Mouse (Mus musculus): ENCODE results near the gene Gipc2. TPM values are rescaled to one million over a fixed set of nuclear protein-coding genes. Genes with fewer than 3 reads are reported as not detected.

The Gipc2 gene
- total RNA-seq, 2 experiments from 2014 or later = 0.55 TPM; not detected in 1

- no peak for DNase-seq (ENCODE audit: low spot score)
Measured at GRCm38 (mm10) chr3:152190679-152191477, 24.8 kb upstream of the Gipc2 start.

- DNase-seq (ENCODE audit: low spot score) = no peak
Measured at GRCm38 (mm10) chr3:152189306-152189705, 23.3 kb upstream of the Gipc2 start.

- DNase-seq (ENCODE audit: low spot score) = peak; percentile 13
Measured at GRCm38 (mm10) chr3:152186106-152186505, 20.1 kb upstream of the Gipc2 start.

DNA sequence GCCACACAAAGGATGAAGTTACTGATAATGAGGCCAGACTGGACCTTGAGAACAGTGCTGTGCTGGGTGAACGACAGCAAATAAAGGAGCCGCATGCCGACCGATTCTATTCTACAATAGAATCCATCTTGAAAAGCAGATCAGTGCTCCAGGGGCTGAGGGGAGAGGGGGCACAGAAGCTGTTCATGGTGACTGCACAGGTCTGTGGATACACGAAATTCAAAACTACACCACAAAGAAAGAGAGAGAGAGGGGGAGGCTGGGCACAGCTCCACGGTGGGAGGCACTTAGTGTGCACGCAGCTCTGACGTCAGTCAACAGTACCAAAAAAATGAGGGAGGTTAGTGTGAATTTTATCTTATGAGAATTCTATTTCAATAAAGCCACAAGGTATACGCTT lies 17.5 kb upstream of the Gipc2 start:
- DNase-seq (ENCODE audit: low spot score) = no peak

- DNase-seq (ENCODE audit: low spot score) = no peak
Measured at GRCm38 (mm10) chr3:152180624-152181023, 14.6 kb upstream of the Gipc2 start.

- DNase-seq (ENCODE audit: low spot score) = no peak
Measured at GRCm38 (mm10) chr3:152179285-152179684, 13.3 kb upstream of the Gipc2 start.

GRCm38 (mm10) chr3:152178816-152179215 lies 12.8 kb upstream of the Gipc2 start:
- no peak for DNase-seq (ENCODE audit: low spot score)

- no peak for DNase-seq (ENCODE audit: low spot score)
Measured at GRCm38 (mm10) chr3:152172322-152172935, 6.4 kb upstream of the Gipc2 start.

DNA sequence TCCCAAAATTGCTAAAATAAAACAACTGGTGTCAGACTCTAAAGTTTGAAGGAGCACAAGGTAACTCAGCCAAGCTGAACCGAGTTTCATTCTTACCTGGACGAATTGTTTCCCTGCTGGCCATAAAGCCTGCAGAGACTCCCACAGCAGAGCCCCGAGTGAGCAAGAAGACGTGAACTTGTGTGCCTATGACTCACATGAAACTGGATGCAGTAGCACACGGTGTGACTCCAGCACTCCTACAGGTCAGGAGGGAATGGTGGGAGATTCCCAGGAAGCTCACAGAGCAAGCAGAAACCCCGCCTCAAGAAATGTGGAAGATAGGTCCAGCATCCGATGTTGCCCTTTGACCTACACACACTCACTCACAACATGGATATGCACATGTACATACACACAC lies 5.8 kb upstream of the Gipc2 start:
- no peak for DNase-seq (ENCODE audit: low spot score)

DNA sequence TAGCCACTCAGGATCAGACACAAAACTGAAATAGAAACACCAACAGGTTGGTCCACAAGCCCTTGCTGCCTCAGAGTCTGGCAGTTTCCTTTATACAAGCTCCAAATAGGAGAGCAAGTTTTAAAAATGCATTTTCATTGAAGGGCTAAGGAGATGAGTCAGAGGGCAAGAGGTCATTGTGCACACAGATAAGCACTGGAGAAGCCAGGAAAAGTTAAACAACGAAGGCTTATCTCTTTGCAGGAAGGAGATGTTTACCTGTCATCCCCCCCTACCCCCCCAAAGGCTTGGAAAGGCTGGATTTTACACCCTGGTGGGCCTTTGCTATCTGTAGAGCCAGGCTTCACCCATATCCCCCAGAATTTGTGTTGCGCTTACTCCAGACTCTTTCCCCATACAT lies 5.2 kb upstream of the Gipc2 start:
- no peak for DNase-seq (ENCODE audit: low spot score)

DNA sequence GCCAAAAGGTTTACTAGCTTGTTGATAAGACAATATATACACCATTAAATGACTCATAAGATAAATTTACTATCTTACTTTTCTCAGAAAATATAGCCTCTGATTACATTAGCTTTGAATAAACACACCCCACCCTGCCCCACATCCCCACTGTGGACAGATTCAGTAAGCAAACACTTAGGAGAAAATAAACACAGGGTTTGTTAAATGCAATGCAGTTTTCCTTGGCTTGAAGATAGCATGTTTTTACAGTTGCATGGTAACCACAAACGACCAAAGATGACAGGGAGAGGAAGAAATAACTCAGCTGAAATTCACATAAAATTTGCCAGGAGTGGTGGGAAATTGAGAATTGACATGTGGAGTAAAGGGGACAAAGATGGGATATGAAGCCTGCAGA lies 4.4 kb upstream of the Gipc2 start:
- no peak for DNase-seq (ENCODE audit: low spot score)

DNA sequence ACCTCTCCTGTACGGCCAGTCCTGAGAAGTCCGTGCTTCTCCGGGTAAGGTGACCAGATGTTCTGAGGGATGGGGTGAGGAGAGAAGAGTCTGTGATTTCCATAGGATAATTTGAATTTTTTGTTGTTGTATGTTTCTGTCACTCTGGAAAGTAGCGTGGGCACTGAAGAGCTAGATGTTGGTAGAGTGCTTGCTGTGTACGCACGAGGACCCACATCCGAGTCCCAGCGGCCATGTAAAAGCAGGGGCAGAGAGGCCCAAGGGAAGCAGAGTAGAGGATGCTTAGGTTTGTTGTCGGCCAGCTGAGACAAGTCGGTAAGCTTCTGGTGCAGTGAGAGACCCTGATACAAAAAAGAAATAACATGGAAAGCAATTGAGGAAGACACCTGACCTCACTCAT lies 2.0 kb upstream of the Gipc2 start:
- no peak for DNase-seq (ENCODE audit: low spot score)

DNA sequence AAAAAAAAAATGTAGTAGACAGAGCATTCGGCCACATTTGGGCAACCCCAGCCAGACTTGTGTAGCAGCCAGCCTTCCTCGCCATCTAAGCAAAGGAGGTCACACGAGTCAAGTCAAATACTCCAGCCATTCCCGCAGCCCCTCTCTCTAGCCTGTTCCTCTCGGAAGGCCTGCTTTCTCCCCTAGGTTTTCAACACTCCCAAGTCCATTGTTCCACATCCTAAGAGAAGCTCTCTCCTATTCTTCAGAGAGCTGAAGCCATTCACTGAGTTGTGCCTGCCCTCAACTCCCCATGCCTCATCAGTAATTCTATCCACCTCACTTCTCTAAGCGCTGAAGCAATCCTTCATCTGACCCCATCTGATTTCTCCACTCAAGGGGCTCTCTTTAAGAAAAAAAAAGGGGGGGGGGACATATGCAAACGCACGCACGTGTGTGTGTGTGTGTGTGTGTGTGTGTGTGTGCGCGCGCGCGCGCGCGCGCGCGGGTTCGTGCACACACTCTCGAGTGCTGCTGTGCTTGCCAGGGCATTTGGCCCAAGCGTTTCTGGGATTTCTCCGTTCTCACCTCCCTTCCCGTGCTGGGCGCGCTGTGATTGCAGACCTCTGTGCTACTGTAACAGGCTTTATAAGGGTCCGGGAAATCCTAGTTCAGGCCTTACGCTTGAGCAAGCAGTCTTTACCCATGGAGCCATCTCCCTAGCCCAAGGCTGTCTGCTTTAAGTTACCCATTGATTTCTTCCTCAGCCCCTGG lies 845 bp upstream of the Gipc2 start:
- DNase-seq (ENCODE audit: low spot score) = no peak

DNA sequence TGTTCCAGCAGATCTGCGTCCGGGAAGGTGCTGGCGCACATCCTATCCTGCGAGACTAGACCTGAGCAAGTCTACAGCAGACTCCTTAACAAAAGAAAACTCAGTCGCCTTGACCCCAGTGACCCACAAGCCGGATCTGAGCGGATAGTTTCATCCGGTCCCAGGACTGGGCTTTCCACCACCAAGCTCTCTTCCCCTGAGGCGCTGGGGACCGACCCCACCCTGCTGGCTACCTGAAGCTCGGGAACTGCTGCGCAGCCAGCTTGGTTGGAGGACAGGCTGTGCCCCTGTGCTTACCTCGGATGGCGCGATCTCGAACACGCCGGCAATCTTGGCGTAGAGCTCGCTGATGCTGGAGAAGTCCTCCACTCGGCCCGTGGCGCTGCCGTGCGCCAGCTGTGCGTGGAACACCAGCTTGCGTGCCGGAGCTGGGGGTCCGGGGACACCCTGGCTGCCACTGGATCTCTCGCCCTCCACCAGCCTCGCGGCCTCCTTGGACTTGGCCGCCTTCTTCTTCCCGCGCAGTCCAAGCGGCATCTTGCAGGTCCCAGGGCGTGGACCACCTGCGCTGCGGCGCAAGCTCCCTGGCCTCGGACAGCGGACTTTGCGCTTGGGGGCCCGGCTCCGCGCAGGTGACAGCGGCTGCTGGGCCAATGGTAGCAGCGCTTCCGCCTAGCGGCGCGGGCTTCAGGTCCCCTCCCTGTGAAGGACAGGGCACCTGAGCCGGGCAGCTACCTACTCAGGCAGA lies 505 bp downstream of the Gipc2 start:
- DNase-seq (ENCODE audit: low spot score) = no peak

DNA sequence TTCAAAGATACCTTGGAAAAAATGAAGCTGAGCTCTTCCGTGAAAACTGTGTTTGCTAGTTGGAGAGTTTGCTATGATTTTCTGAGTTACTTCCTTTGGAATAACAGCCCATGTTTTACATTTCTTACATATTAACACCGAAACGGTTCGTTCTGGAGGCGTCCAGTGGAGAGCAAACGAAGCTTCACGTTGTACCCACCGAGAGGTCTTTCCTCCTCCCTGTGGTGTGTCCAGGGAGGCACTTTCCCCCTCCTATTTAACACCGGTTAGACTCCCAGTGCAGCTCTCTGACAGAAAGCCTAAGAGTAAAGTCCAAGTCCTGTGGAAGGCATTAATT lies 1.0 kb downstream of the Gipc2 start:
- DNase-seq (ENCODE audit: low spot score) = no peak

DNA sequence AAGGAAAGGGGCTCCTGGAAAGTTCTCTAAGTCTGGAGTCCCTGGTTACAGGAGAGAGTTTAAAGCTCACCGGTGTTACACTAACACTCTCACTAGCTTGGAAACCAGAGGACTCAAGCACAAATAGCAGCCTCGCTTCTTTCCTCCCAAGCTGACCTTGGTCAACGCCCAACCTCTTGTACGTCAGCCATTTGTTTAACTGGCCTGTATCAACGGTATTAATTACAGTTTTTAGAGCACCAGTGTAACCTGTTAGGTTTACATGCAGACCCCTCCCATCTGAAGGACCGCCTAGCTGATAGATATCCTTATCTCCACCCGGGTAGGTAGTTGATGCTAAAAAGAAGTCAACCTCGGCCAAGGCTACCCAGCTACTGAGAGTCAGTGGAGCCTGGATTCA lies 2.7 kb downstream of the Gipc2 start:
- DNase-seq (ENCODE audit: low spot score) = no peak

- DNase-seq (ENCODE audit: low spot score) = no peak
Measured at GRCm38 (mm10) chr3:152160607-152161006, 5.4 kb downstream of the Gipc2 start.

DNA sequence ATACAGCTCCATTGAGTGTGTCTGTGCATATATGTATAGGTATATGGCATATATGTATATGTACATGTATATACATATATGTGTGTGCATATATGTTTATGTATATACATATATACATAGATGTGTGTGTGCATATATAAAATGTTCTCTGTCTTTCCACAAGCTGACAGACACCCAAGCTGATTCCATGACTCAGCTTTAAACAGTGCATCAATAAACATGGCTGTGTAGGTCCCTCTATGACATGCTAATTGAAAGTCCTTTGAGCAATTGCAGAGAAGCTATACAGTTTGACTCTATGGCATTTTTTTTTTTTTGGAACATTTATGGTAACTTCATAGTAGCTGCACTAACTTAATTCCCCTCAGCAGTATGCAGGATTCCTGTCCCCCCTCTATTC lies 6.7 kb downstream of the Gipc2 start:
- DNase-seq (ENCODE audit: low spot score) = no peak

- DNase-seq (ENCODE audit: low spot score) = no peak
Measured at GRCm38 (mm10) chr3:152158344-152159291, 7.4 kb downstream of the Gipc2 start.

- no peak for DNase-seq (ENCODE audit: low spot score)
Measured at GRCm38 (mm10) chr3:152156816-152157496, 9.1 kb downstream of the Gipc2 start.
